Comparison of ENCODE assay signal across 14 mouse cellular contexts in genomic region chr9:79527331-79527730, GRCm38 (mm10).
"Had no signal": no experiment of that assay in that cellular context is flagged by ENCODE, and none has a peak within 500 bp of the region (broad histone marks: within the 10 kb centered on the region; RNA-seq: fewer than 3 reads in every experiment).

No protein-coding gene starts in this region.

- H3K4me1 ChIP-seq: intestine, embryonic 15.5 days; stomach, embryonic 15.5 days had no signal

- H3K27me3 ChIP-seq: intestine, embryonic 15.5 days; limb, embryonic 12.5 days; limb, embryonic 15.5 days; stomach, embryonic 15.5 days had no signal

- ATAC-seq: intestine, embryonic 15.5 days; liver, postnatal 0 days had no signal

- H3K9me3 ChIP-seq: intestine, embryonic 15.5 days; limb, embryonic 12.5 days; limb, embryonic 15.5 days; stomach, embryonic 15.5 days had no signal

- H3K27ac ChIP-seq: intestine, embryonic 15.5 days; limb, embryonic 12.5 days; limb, embryonic 15.5 days; liver, embryonic 14.5 days; stomach, embryonic 15.5 days had no signal

- H3K36me3 ChIP-seq: intestine, embryonic 15.5 days; limb, embryonic 12.5 days; limb, embryonic 15.5 days; stomach, embryonic 15.5 days had no signal

- H3K4me3 ChIP-seq: intestine, embryonic 15.5 days; limb, embryonic 12.5 days; limb, embryonic 15.5 days; stomach, embryonic 15.5 days had no signal

- H3K9ac ChIP-seq: intestine, embryonic 15.5 days; limb, embryonic 12.5 days; limb, embryonic 15.5 days; liver, embryonic 14.5 days; liver, postnatal 0 days; lung, embryonic 14.5 days; stomach, embryonic 15.5 days had no signal

- H3K4me2 ChIP-seq: intestine, embryonic 15.5 days; limb, embryonic 12.5 days; limb, embryonic 15.5 days; liver, embryonic 11.5 days; lung, embryonic 14.5 days; midbrain, embryonic 11.5 days; stomach, embryonic 15.5 days had no signal

- DNase-seq: left cerebral cortex, postnatal 4 days; liver, postnatal 0 days; lung, embryonic 14.5 days; lung, postnatal 10 days; lung, postnatal 36 days; midbrain, embryonic 14.5 days; thymus, postnatal 25 days had no signal
